Mouse (Mus musculus) heart, postnatal 10 days (tissue): ENCODE measurements at regions not wholly inside any gene's neighbourhood (a gene's known extent, or its start where the extent isn't known, plus 50 kb on each side); places are given as distances from the start of the nearest gene placed in this dataset.
A peak's percentile ranks its signal among the peaks of the same experiment; 100 is the strongest.
"Not testable (repeated sequence)": the region's sequence is repeated elsewhere in the genome, so short reads cannot be mapped to it uniquely, and the experiment has no call there.

Experiments
- DNase-seq, 2 experiments: peaks; one replicate each; pipeline ENCODE4 v3.0.0; 2021
- intact Hi-C: fragments of 180-260 bp; cut with DNase I; formaldehyde crosslinking; loops from one replicate; pipeline ENCODE4 v1.15.1; 2025

GRCm38 (mm10) chr9:92836156-92836555 is 294.1 kb downstream of the Plod2 start:
- intact Hi-C loops, DNase-seq: not testable (repeated sequence)

GRCm38 (mm10) chr9:92856410-92857083 is 314.5 kb downstream of the Plod2 start:
- no peak for DNase-seq
- intact Hi-C loops = no loop called here

- no peak for DNase-seq
- intact Hi-C loops = no loop called here
Measured at GRCm38 (mm10) chr9:92865822-92866221, 323.8 kb downstream of the Plod2 start.

- intact Hi-C loops = loop anchor here (2.0 to 5.0 kb wide), 4 partner anchors 266 to 734 kb away; no protein-coding TSS in a partner anchor
- DNase-seq = peak; percentile 46 to 70
Measured at GRCm38 (mm10) chr9:92878589-92878988, 336.6 kb downstream of the Plod2 start.

GRCm38 (mm10) chr9:92879812-92880211 is 337.8 kb downstream of the Plod2 start:
- no peak for DNase-seq
- intact Hi-C loops = loop anchor here (2.0 to 5.0 kb wide), 4 partner anchors 268 to 735 kb away; no protein-coding TSS in a partner anchor

GRCm38 (mm10) chr9:92882251-92882832 is 340.3 kb downstream of the Plod2 start:
- no peak for DNase-seq
- intact Hi-C loops = no loop called here

GRCm38 (mm10) chr9:92890063-92890462 is 348.0 kb downstream of the Plod2 start:
- DNase-seq = no peak
- intact Hi-C loops = no loop called here

- intact Hi-C loops = no loop called here
- DNase-seq = no peak
Measured at GRCm38 (mm10) chr9:92899733-92900132, 357.7 kb downstream of the Plod2 start.

- no peak for DNase-seq
- intact Hi-C loops = no loop called here
Measured at GRCm38 (mm10) chr9:92907102-92907501, 365.1 kb downstream of the Plod2 start.

- intact Hi-C loops = no loop called here
- no peak for DNase-seq
Measured at GRCm38 (mm10) chr9:92919396-92919795, 377.4 kb downstream of the Plod2 start.

GRCm38 (mm10) chr9:92930231-92930966 is 388.4 kb downstream of the Plod2 start:
- intact Hi-C loops = no loop called here
- DNase-seq = no peak

- intact Hi-C loops = no loop called here
- DNase-seq = no peak
Measured at GRCm38 (mm10) chr9:92937802-92938201, 395.8 kb downstream of the Plod2 start.

- peak in 1 of 2 experiments; percentile 4 for DNase-seq
- intact Hi-C loops = no loop called here
Measured at GRCm38 (mm10) chr9:92950092-92950491, 408.1 kb downstream of the Plod2 start.

- intact Hi-C loops = no loop called here
- DNase-seq = no peak
Measured at GRCm38 (mm10) chr9:92963275-92963674, 421.3 kb downstream of the Plod2 start.

- intact Hi-C loops = no loop called here
- DNase-seq = no peak
Measured at GRCm38 (mm10) chr9:92991759-92992158, 449.7 kb downstream of the Plod2 start.

- no peak for DNase-seq
- intact Hi-C loops = no loop called here
Measured at GRCm38 (mm10) chr9:92996156-92996555, 454.1 kb downstream of the Plod2 start.

GRCm38 (mm10) chr9:93005182-93005953 is 463.3 kb downstream of the Plod2 start:
- intact Hi-C loops = no loop called here
- DNase-seq = no peak

GRCm38 (mm10) chr9:93008511-93009302 is 466.7 kb downstream of the Plod2 start:
- no peak for DNase-seq
- intact Hi-C loops = no loop called here

- no peak for DNase-seq
- intact Hi-C loops = no loop called here
Measured at GRCm38 (mm10) chr9:93044298-93044912, 502.4 kb downstream of the Plod2 start.

GRCm38 (mm10) chr9:93072140-93072539 is 530.1 kb downstream of the Plod2 start:
- no peak for DNase-seq
- intact Hi-C loops = loop anchor here (10.0 kb wide), 1 partner anchor 1543 kb away; no protein-coding TSS in a partner anchor
